Mouse (Mus musculus) cerebellum, postnatal 10 days (tissue): ENCODE measurements around the gene Vmn2r77.
"Not testable (repeated sequence)": the region's sequence is repeated elsewhere in the genome, so short reads cannot be mapped to it uniquely, and the experiment has no call there.

ENCODE experiments used
- DNase-seq, 2 experiments: peaks; one replicate each; pipeline ENCODE4 v3.0.0; 2021; ENCODE audit warnings: mixed read lengths in 2 of 2

The Vmn2r77 gene

GRCm38 (mm10) chr7:86794727-86795126 is at the start of gene Vmn2r77:
Gene Vmn2r77, plus strand, starts transcription at chr7:86795027.
- DNase-seq = no peak

GRCm38 (mm10) chr7:86760751-86761150 is 34.1 kb upstream of the Vmn2r77 start:
- DNase-seq = no peak

GRCm38 (mm10) chr7:86764628-86765027 is 30.2 kb upstream of the Vmn2r77 start:
- DNase-seq = no peak

DNA sequence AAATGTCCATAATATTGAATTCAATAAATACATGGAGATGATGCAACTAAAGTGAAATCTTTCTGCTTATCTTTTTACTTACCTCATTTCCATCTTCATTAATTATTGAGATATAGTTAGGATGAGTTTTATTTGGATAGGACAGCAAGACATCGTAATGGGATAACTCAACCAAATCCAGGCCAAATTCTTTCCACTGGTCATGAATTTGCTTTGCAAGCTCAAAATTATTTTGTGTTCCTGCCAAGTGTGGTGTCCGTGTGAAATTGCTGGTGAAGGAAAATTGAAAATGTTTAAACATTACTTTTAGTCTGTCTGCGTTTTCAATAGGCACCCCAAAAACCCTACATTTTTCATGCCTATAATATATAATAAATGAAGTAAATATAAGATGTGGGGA is 23.2 kb upstream of the Vmn2r77 start:
- DNase-seq = no peak

DNA sequence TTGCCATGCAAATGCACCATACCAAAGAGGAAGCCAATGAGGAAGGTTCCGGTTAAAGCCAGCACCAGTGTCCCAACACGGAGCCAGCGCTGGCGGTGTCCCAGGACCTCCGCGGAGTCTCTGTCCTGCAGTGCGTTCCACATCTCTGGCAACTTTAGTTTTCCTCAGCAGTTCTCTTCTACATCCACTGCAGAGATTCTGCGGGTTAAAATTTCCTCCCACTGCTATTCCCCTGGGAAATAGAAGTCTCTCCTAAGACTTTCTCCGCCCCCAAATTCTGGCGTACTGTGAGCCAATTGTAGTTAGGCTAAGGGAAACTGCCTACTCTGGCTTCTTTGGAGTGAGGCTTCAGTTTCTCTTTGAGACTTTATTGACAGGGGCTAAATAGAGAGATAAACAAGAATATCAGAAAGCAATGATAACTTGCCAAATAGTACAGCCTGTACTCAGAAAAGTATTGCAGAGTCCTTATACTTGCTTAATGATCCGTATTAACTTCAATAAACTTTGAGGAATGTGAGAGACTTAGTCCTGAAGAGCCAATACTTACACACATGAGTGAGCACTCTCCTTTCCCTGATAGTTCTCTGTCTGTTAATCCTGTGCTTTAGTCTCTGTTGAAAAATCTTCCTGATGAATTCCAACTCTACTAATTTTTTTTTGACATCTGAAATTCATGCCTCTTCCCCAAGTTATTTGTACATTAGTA is 19.1 kb upstream of the Vmn2r77 start, which contains the start of gene Folh1:
Gene Folh1 (minus strand): TSS at position 327 of the 709 bp plus-strand sequence.
- peak; percentile 38 to 69 for DNase-seq

GRCm38 (mm10) chr7:86815241-86815640 is 20.4 kb downstream of the Vmn2r77 start:
- not testable (repeated sequence) for DNase-seq

- not testable (repeated sequence) for DNase-seq
Observed at GRCm38 (mm10) chr7:86815716-86816115, 20.9 kb downstream of the Vmn2r77 start.

GRCm38 (mm10) chr7:86816466-86816865 is 21.6 kb downstream of the Vmn2r77 start:
- DNase-seq = no peak
